Mouse (Mus musculus): Measurements from ENCODE around the gene Cxcl14. TPM values are rescaled to one million over a fixed set of nuclear protein-coding genes. Genes with fewer than 3 reads are reported as not detected.

Gene Cxcl14
- total RNA-seq (2021) = 100 to 1,000 TPM; 144 to 150 TPM
- long read RNA-seq, transcript Cxcl14-201 (4 exons, 1,827 nt) = major isoform, 143 of 160 reads
- long read RNA-seq, partial matches to known transcripts = 10 of 160 reads
- long read RNA-seq, other reads (novel, unspliced or antisense) = 7 of 160 reads

- peak; percentile 39 to 65 for DNase-seq (ENCODE audit: low spot score in 2 of 2)
Observed at GRCm38 (mm10) chr13:56295943-56296658, at the start of gene Cxcl14. Cxcl14 (minus strand) TSS chr13:56296551.

DNA sequence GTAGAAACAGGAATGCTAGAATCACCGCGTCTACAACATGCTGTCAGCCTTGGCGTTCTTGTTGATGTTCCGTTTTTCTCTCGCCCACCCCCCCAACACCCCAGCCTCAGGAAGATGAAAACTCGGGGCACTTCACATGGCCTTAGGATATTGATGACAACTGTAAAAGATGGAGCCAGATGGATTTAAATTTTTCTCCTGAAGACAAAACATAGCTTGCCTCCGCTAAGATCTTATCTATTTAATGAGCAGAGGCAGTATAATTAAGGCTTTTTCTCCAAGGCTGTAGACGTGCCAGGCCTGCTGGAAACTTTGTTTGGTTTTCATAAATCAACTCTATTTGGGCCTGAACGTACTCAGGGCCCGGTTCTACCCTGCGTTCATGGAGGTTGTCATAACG lies 48.0 kb upstream of the Cxcl14 start:
- DNase-seq (ENCODE audit: low spot score in 2 of 2) = no peak

GRCm38 (mm10) chr13:56342491-56342890 lies 46.1 kb upstream of the Cxcl14 start:
- no peak for DNase-seq (ENCODE audit: low spot score in 2 of 2)

DNA sequence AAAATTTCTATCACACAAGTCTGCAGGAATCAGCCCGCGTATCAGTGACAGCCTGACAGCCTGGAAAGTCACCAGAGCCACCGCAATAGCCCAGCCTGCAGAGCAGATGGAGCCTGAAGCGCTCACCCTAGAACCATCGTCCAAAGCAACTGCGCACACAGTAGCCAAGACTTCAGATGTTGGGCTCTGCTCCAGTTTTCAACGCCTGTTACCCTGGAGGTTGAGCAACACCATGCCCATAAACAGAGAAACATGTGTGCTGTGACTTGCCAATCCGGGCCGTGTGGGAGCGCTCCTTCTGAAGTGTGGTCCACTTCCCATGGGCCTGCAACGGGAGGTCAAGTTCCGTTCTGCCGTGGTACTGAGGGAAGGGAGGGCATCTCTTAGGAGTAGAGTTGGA lies 44.2 kb upstream of the Cxcl14 start:
- no peak for DNase-seq (ENCODE audit: low spot score in 2 of 2)

- DNase-seq (ENCODE audit: low spot score in 2 of 2) = no peak
Observed at GRCm38 (mm10) chr13:56339816-56340215, 43.5 kb upstream of the Cxcl14 start.

GRCm38 (mm10) chr13:56336982-56337381 lies 40.6 kb upstream of the Cxcl14 start:
- no peak for DNase-seq (ENCODE audit: low spot score in 2 of 2)

DNA sequence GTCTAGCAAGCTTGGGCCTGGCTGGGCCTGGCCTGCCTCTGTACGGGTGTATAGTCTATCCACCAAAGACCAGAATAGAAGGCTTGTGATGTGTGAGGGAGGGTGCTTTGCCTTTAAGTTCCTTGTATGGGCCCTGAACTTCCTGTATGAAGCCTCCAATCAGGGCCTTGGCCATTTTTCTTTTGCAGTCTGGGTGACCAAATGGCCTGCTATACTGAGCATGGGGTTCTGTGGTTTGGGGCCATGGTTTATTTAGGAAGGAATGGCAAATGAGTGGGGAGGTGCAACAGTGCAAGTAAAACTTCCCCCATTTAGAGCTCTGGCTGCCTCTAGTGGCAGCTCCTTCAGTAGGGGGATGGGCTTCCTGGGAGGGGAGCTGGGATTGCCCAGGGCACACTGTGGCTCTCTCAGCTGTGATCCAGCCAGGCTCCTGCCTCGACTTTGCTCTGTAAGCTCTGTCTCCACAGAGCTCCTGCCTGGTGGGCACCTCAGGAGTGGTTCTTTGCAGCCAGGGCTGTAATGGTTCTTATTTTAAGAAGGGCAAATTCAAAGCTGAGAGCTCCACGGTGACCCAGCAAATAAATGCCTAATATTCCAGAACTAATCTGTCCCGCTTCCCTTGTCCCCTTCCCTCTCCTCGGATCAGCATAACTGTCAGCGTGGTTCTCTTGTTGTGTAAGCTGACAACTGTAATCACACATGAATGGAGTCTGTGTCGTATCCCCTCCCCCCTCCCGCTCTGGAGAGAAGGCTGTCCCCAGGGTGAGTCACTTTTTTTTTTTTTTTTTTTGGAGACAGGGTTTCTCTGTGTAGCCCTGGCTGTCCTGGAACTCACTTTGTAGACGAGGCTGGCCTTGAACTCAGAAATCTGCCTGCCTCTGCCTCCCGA lies 38.7 kb upstream of the Cxcl14 start:
- no peak for DNase-seq (ENCODE audit: low spot score in 2 of 2)

GRCm38 (mm10) chr13:56334236-56334635 lies 37.9 kb upstream of the Cxcl14 start:
- no peak for DNase-seq (ENCODE audit: low spot score in 2 of 2)

DNA sequence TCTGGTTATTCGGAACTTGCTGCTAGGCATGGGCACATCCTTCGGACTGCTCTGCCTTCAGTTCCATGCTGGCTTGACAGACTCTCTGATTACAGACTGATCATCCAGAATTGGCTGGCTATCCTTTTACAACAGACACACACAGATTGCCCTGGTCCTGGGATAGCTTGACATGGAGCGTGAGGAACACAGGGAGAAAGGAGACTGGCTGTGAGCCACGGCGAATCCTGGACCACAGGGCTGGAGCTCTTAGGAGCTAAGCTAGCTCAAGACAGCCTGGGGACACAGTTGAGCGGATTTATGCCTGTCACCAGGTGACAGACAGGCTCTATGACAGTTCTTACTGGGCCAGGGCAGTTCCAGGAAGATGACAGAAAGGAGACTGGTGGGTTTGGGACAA lies 36.0 kb upstream of the Cxcl14 start:
- no peak for DNase-seq (ENCODE audit: low spot score in 2 of 2)

DNA sequence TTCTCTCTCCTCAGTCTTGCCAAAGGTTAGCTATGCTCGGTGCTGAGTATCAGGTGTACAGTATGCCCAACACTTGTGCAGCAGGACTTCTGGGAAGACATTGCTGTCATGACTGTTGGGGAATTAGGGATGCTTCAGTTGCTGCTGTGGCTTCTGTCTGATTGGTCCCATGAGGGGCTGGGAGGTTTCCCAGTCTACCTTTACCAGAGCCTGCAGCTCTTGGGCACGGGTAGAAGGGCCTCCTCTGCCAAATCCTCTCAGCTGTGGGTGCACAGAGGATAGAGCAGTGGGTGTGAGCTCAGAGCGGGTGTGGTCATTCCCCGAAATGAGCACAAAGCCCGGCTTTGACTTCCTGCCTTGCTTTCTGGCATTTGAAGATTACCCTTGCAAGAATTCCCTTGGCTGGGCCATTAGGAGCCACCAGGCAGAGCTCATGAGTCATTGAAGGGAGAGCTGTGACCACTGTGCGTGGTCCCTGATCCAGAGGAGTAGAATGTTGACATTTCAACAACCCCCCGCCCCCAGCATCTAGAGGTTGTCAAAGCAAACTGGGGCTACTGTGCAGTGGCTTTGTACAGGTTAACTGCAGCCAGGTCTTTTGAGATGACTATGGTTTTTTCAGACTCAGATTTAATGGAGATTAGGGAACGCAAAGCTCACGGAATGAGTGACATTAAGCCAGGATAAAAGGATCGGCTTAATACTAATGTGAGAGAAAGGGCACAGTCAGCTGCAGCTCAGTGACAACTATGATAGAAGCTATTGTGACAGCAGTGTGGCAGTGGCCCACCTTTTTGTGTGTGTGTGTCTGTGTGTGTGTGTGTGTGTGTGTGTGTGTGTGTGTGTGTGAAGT lies 34.5 kb upstream of the Cxcl14 start:
- DNase-seq (ENCODE audit: low spot score in 2 of 2) = no peak

DNA sequence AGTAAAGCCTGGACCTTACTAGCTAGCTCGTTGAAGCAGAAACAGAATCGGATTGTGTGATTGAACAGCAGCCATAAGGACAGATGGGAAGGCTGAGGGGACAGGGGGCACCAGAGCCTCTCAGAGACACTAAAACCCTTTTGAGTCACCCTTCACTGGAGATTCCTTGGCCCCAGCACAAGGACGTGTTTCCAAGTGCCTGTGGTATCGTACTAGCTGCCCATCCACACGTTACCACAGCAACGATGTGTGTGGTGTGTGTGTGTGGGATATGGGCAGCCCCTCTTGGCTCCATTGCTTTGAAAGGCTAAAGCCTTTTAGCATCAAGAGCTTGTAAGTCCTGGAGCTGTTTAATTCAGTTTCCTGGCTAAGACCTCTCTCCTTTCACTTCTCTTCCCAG lies 33.4 kb upstream of the Cxcl14 start:
- DNase-seq (ENCODE audit: low spot score in 2 of 2) = no peak

DNA sequence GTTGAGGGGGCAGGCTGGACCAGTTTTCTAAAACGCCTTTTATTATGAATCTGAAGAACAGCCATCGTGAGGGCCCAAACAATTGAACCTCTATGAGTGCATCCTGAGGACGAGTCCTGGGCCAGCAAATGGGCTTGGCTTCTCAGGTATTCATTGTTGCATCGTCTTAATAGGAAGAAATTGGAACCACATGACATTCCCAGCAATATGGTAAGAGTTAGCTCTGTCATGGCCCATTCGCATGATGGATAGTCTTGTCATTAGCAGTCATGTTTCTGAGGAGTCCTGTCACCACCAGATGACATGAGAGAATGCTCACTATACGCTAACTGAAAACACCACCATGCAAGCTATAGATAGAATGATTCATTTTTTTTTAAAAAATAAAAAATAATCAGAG lies 32.8 kb upstream of the Cxcl14 start:
- no peak for DNase-seq (ENCODE audit: low spot score in 2 of 2)

DNA sequence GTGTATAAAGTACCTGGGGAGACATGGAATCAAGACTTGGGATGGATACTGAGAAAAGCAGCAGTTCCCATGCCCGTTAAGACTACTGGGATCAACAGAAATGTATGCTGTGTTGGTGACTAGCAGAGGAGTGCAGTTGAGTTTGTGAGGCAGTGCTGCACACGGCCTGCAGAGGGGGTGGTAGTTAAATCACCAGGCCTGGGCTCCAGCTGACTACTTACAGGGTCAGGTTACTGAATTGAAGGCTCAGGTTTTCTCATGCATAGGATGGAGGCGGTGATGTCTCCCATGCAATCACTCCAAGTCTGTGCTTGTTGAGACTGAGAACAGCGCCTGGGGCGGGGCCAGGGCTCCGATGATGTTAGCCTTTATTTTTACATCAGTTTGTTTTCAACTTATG lies 31.4 kb upstream of the Cxcl14 start:
- DNase-seq (ENCODE audit: low spot score in 2 of 2) = no peak

DNA sequence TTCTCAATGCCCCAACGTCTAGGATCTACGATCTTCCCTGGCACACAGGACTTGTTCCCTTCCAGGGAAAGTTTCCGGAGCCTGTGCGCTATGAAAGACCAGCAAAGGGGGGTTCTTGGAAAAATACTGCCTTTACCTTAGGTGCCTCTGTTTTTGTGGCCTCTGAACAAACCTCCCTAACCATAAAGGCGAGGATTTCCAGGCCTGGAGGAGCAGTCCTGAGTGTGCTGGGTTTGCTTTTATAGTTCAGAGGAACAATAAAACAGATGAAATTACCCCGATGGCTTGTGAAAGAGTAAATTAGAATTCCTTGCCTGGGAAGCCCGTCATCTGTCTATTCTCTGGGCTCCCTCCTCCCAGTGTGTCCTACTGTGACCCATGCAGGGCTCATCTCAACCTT lies 25.3 kb upstream of the Cxcl14 start:
- DNase-seq (ENCODE audit: low spot score in 2 of 2) = no peak

GRCm38 (mm10) chr13:56316930-56317329 lies 20.6 kb upstream of the Cxcl14 start:
- DNase-seq (ENCODE audit: low spot score in 2 of 2) = no peak

GRCm38 (mm10) chr13:56315201-56315600 lies 18.9 kb upstream of the Cxcl14 start:
- DNase-seq (ENCODE audit: low spot score in 2 of 2) = peak in 1 of 2 experiments; percentile 29

GRCm38 (mm10) chr13:56305058-56305457 lies 8.7 kb upstream of the Cxcl14 start:
- no peak for DNase-seq (ENCODE audit: low spot score in 2 of 2)

DNA sequence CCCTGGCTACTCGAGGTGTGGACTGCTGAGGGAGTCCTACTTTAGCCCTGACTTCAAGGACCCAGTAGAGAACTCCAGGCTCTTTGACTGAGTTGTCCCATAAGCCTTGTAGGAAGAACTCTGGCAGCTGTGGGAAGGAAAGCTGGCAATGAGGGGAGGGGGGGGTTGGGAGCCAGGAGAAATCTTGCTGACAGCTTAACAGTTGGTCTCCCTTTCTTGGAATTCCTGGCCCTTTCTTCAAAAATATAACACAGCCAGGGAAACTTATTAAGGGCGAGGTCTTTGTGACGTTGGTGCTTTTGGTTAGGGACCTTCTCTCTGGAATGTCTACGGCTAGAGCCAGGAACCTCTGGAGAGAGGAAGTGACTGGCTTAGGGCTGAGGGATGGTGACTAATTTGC lies 8.1 kb upstream of the Cxcl14 start:
- DNase-seq (ENCODE audit: low spot score in 2 of 2) = no peak

DNA sequence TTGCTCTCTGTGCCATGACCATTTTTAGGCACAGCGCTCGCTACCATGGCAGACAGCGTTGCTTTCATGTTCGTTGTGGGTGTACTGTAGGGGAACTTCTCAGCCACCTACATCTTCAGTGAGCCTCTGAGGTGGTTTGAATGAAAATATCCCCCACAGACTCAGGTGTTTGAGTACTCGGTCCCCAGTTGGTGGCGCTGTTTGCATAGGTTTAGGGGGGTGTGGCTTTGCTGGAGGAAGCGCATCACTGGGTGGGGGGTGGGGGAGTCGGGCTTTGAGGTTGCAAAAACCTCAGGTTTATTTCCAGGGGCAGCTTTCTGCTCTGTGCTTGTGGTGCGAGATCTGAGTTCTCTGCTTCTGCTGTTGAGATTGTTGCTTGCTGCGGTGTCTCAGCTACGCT lies 3.0 kb upstream of the Cxcl14 start:
- DNase-seq (ENCODE audit: low spot score in 2 of 2) = no peak

- DNase-seq (ENCODE audit: low spot score in 2 of 2) = no peak
Observed at GRCm38 (mm10) chr13:56296659-56297020, 289 bp upstream of the Cxcl14 start.

DNA sequence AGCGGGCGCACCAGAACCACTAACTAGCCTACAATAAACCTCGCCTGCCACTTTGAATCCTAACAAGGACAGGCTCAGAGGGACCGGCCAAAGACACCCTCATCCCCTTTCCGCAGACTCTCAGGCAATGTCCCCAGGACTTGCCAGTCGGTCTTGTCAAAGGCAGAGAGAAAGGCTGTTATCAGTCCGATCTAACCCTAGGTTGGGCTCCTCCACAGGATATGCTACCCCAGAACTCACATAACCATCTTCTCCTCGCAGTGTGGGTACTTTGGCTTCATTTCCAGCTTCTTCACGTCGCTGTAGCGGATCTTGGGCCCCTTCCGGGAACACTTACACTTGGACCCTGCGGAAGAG lies 787 bp downstream of the Cxcl14 start:
- no peak for DNase-seq (ENCODE audit: low spot score in 2 of 2)

DNA sequence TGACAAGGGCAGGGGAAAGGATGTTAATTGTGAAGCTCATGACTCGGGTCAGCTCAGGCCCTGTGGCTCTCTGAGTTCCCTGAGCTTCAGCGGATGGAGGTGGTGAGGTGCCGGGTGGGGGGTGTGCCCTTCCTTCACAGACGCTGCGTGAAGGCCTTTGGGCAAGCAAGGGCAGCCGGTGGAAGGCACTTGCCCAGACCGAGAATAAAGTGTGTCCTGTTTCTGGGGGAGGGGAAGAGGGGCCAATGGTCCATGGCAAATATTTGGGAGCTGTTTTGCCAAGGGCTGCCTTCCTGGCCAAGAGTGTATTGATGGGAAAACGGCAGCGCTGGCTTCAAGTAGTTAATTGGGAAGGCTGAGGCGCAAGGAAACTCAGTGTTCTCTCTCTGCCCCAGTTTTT lies 1.4 kb downstream of the Cxcl14 start:
- peak; percentile 19 to 53 for DNase-seq (ENCODE audit: low spot score in 2 of 2)
